Mouse (Mus musculus): ENCODE results near the gene 9530053A07Rik. TPM values are rescaled to one million over a fixed set of nuclear protein-coding genes. Genes with fewer than 3 reads are reported as not detected.

The 9530053A07Rik gene
- polyA plus RNA-seq, 1 experiment from 2014 or later = 0.05 TPM

DNA sequence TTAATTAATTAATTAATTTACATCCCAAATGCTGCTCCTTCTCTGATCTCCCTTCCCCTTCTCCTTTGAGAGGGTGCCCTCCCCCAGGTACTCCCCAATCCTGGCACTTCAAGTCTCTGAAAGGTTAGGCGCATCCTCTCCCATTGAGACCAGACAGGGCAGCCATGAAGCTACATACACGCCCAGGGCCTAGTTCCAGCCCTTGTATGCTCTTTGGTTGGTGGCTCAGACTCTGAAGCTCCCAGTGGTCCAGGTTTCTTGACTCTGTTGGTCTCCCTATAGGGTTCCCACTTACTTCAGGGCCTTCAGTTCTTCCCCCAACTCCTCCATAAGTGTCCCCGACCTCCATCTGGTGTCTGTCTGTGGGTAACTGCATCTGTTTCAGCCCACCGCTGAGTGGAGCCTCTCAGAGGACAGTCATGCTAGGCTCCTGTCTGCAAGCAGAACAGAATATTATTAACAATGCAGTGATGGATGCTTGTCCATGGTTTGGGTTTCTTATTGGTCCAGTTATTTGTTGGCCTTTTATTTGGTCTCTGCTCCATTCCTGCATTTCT lies 76.9 kb downstream of the 9530053A07Rik start:
- no peak overlapping the region for H3K27ac ChIP-seq
- H3K4me1 ChIP-seq (replicated peaks) = 0 out of 2 replicates have a peak, but pooled peaks cover 3% of the 10 kb centered on the region
- no peaks in the 10 kb centered on the region for H3K9me3 ChIP-seq
- WGBS = 72% methylated on average over 4 of the region's 4 CpGs
- no peak for ATAC-seq
- H3K36me3 ChIP-seq = no peaks in the 10 kb centered on the region
- no peaks in the 10 kb centered on the region for H3K27me3 ChIP-seq
- H3K4me3 ChIP-seq (replicated peaks) = no peak overlapping the region
- no peak overlapping the region for H3K4me2 ChIP-seq (replicated peaks)
- no peak overlapping the region for H3K9ac ChIP-seq (replicated peaks)

GRCm38 (mm10) chr7:28208396-28208987 lies 79.2 kb downstream of the 9530053A07Rik start:
- H3K9ac ChIP-seq (replicated peaks) = peak overlapping the region; percentile 39
- H3K9me3 ChIP-seq = no peaks in the 10 kb centered on the region
- peak overlapping the region; percentile 51 for H3K4me2 ChIP-seq (replicated peaks)
- H3K27ac ChIP-seq = no peak overlapping the region
- no peaks in the 10 kb centered on the region for H3K27me3 ChIP-seq
- no peak for ATAC-seq
- H3K4me3 ChIP-seq (replicated peaks) = peak overlapping the region; percentile 28
- no peaks in the 10 kb centered on the region for H3K36me3 ChIP-seq
- H3K4me1 ChIP-seq (replicated peaks) = 0 out of 2 replicates have a peak, but pooled peaks cover 3% of the 10 kb centered on the region
- 53% methylated on average over 12 of the region's 12 CpGs for WGBS

DNA sequence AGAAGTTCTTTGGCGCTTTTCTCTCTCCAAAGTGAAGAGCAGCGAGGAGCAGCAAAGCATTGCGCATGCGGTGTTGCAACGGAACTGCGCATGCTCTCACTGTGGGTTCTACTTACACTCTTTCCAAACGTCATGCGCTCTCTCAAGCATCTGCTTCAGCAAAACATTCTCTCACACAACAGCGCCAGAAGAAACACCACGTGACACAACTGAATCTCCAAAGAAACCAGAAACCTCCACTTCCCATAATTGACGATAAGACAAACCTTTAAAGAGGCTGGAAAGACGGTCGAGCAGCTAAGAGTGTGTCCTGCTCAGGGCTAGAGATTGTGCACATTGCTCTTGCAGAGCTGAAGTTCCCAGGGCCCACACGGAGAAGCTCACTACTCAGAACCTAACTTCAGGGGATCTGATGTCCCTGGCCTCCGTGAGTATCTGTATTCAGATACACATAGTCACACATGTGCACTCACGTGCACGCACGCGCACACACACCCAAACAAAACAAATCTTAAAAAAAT lies 79.8 kb downstream of the 9530053A07Rik start:
- WGBS = 56% methylated on average over 19 of the region's 19 CpGs
- no peaks in the 10 kb centered on the region for H3K36me3 ChIP-seq
- H3K27ac ChIP-seq = no peak overlapping the region
- no peaks in the 10 kb centered on the region for H3K9me3 ChIP-seq
- H3K4me2 ChIP-seq (replicated peaks) = peak overlapping the region; percentile 51
- peak overlapping the region; percentile 28 for H3K4me3 ChIP-seq (replicated peaks)
- H3K27me3 ChIP-seq = no peaks in the 10 kb centered on the region
- H3K9ac ChIP-seq (replicated peaks) = peak overlapping the region; percentile 39
- peak; percentile 69; the same call in 1 of the 2 replicates for ATAC-seq
- H3K4me1 ChIP-seq (replicated peaks) = 0 out of 2 replicates have a peak, but pooled peaks cover 3% of the 10 kb centered on the region

- WGBS = 54% methylated on average over 5 of the region's 5 CpGs
- Histone ChIP-seq H3K4me3 (replicated peaks) (no peak overlapping the region), H3K9ac (replicated peaks) (no peak overlapping the region), H3K27ac (no peak overlapping the region), H3K27me3 (no peaks in the 10 kb centered on the region), H3K9me3 (no peaks in the 10 kb centered on the region), H3K4me2 (replicated peaks) (no peak overlapping the region), H3K4me1 (replicated peaks) (0 out of 2 replicates have a peak, but pooled peaks cover 3% of the 10 kb centered on the region), H3K36me3 (no peaks in the 10 kb centered on the region)
- no peak for ATAC-seq
Observed at GRCm38 (mm10) chr7:28210731-28211130, 81.5 kb downstream of the 9530053A07Rik start.

- no peak overlapping the region for H3K4me3 ChIP-seq (replicated peaks)
- no peaks in the 10 kb centered on the region for H3K9me3 ChIP-seq
- H3K9ac ChIP-seq (replicated peaks) = no peak overlapping the region
- H3K4me2 ChIP-seq (replicated peaks) = no peak overlapping the region
- no peak for ATAC-seq
- no peak overlapping the region for H3K27ac ChIP-seq
- no peaks in the 10 kb centered on the region for H3K27me3 ChIP-seq
- 40% methylated on average over 10 of the region's 10 CpGs for WGBS
- H3K4me1 ChIP-seq (replicated peaks) = no peaks in the 10 kb centered on the region
- no peaks in the 10 kb centered on the region for H3K36me3 ChIP-seq
Observed at GRCm38 (mm10) chr7:28214142-28214541, 84.9 kb downstream of the 9530053A07Rik start.

Other genes starting within 250 kb of the 9530053A07Rik start
- gene Zfp974, start 200.0 kb upstream of the 9530053A07Rik start, polyA plus RNA-seq (2015; fragmentation: Nextera tagmentation; extraction: Ambion mirVana) = 15.9 and 16.9 TPM in 2 replicates
- 34.2 and 35.1 TPM in 2 replicates for gene Zfp780b, start 150.3 kb upstream of the 9530053A07Rik start, polyA plus RNA-seq (2015; fragmentation: Nextera tagmentation; extraction: Ambion mirVana)
- 6.2 and 6.3 TPM in 2 replicates for gene Zfp850, start 115.4 kb upstream of the 9530053A07Rik start, polyA plus RNA-seq (2015; fragmentation: Nextera tagmentation; extraction: Ambion mirVana)
- gene Psmc4, start 79.4 kb upstream of the 9530053A07Rik start, polyA plus RNA-seq (2015; fragmentation: Nextera tagmentation; extraction: Ambion mirVana) = 335 and 342 TPM in 2 replicates
- 0.24 TPM in 1 of 2 replicates, not detected in the other for gene Fcgbp, start 58.2 kb upstream of the 9530053A07Rik start, polyA plus RNA-seq (2015; fragmentation: Nextera tagmentation; extraction: Ambion mirVana)
- 89.5 and 98.1 TPM in 2 replicates for gene Fbl, start 40.2 kb downstream of the 9530053A07Rik start, polyA plus RNA-seq (2015; fragmentation: Nextera tagmentation; extraction: Ambion mirVana)
- 18.5 and 20.8 TPM in 2 replicates for gene Dyrk1b, start 50.0 kb downstream of the 9530053A07Rik start, polyA plus RNA-seq (2015; fragmentation: Nextera tagmentation; extraction: Ambion mirVana)
- gene Eid2, start 138.4 kb downstream of the 9530053A07Rik start, polyA plus RNA-seq (2015; fragmentation: Nextera tagmentation; extraction: Ambion mirVana) = 3.8 and 4.3 TPM in 2 replicates
- 36.7 and 41.4 TPM in 2 replicates for gene Eid2b, start 148.3 kb downstream of the 9530053A07Rik start, polyA plus RNA-seq (2015; fragmentation: Nextera tagmentation; extraction: Ambion mirVana)
- 0.44 and 1.00 TPM in 2 replicates for gene Selenov, start 161.7 kb downstream of the 9530053A07Rik start, polyA plus RNA-seq (2015; fragmentation: Nextera tagmentation; extraction: Ambion mirVana)
- 29.3 and 41.5 TPM in 2 replicates for gene Dll3, start 172.8 kb downstream of the 9530053A07Rik start, polyA plus RNA-seq (2015; fragmentation: Nextera tagmentation; extraction: Ambion mirVana)
- 153 TPM in 2 replicates for gene Timm50, start 182.6 kb downstream of the 9530053A07Rik start, polyA plus RNA-seq (2015; fragmentation: Nextera tagmentation; extraction: Ambion mirVana)
- 98.8 and 99.2 TPM in 2 replicates for gene Supt5, start 209.3 kb downstream of the 9530053A07Rik start, polyA plus RNA-seq (2015; fragmentation: Nextera tagmentation; extraction: Ambion mirVana)
- 531 and 537 TPM in 2 replicates for gene Rps16, start 221.2 kb downstream of the 9530053A07Rik start, polyA plus RNA-seq (2015; fragmentation: Nextera tagmentation; extraction: Ambion mirVana)
- gene Plekhg2, start 243.1 kb downstream of the 9530053A07Rik start, polyA plus RNA-seq (2015; fragmentation: Nextera tagmentation; extraction: Ambion mirVana) = 34.5 and 37.6 TPM in 2 replicates